Mouse (Mus musculus): ENCODE measurements at regions not wholly inside any gene's neighbourhood (a gene's known extent, or its start where the extent isn't known, plus 50 kb on each side); places are given as distances from the start of the nearest gene placed in this dataset.

DNA sequence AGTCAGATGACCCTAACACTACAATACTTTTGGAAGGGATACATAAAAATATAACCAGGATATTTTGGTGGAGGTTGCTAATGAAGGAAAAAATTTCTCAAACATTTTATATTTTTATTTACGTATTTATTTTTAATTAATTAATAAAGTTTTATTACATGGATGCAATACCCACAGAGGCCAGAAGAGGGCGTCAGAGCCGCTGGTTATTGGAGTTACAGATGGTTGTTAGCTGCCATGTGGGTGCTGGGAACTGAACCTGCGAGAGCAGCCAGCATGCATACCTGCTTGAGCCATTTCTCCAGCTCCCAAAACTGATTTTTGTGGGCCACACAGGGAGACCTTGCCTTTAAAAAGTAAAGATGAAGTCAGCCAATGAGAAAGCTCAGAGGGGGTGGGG lies 74.6 kb upstream of the Slc45a1 start:
- no peak for TF ChIP-seq POLR2A (IDR thresholded peaks at IDR 0.05; ENCODE audit: low read depth, low read length)
- TF ChIP-seq CTCF (IDR thresholded peaks at IDR 0.05; ENCODE audit: borderline replicate concordance, insufficient read depth, low read length), result no peak
- Histone ChIP-seq H3K4me3 (ENCODE audit: insufficient read depth, low read length) (no peak overlapping the region), H3K27ac (ENCODE audit: insufficient read depth, low read length) (no peak overlapping the region), H3K4me1 (ENCODE audit: control insufficient read depth, insufficient read depth, low read length) (no peaks in the 10 kb centered on the region)

- H3K4me3 ChIP-seq (ENCODE audit: insufficient read depth, low read length), result no peak overlapping the region
- no peak for TF ChIP-seq POLR2A (IDR thresholded peaks at IDR 0.05; ENCODE audit: low read depth, low read length)
- TF ChIP-seq CTCF (IDR thresholded peaks at IDR 0.05; ENCODE audit: borderline replicate concordance, insufficient read depth, low read length), result no peak
- H3K27ac ChIP-seq (ENCODE audit: insufficient read depth, low read length), result no peak overlapping the region
- H3K4me1 ChIP-seq (ENCODE audit: control insufficient read depth, insufficient read depth, low read length), result no peaks in the 10 kb centered on the region
Observed at GRCm38 (mm10) chr4:150726136-150726480, 74.1 kb upstream of the Slc45a1 start.

GRCm38 (mm10) chr4:150725443-150726135 lies 73.6 kb upstream of the Slc45a1 start:
- TF ChIP-seq POLR2A (IDR thresholded peaks at IDR 0.05; ENCODE audit: low read depth, low read length), result no peak
- H3K27ac ChIP-seq (ENCODE audit: insufficient read depth, low read length), result no peak overlapping the region
- H3K4me3 ChIP-seq (ENCODE audit: insufficient read depth, low read length), result no peak overlapping the region
- no peaks in the 10 kb centered on the region for H3K4me1 ChIP-seq (ENCODE audit: control insufficient read depth, insufficient read depth, low read length)

- TF ChIP-seq CTCF (IDR thresholded peaks at IDR 0.05; ENCODE audit: borderline replicate concordance, insufficient read depth, low read length), result no peak
- no peak for TF ChIP-seq POLR2A (IDR thresholded peaks at IDR 0.05; ENCODE audit: low read depth, low read length)
- no peak overlapping the region for H3K27ac ChIP-seq (ENCODE audit: insufficient read depth, low read length)
Observed at GRCm38 (mm10) chr4:150724823-150725222, 72.8 kb upstream of the Slc45a1 start.

DNA sequence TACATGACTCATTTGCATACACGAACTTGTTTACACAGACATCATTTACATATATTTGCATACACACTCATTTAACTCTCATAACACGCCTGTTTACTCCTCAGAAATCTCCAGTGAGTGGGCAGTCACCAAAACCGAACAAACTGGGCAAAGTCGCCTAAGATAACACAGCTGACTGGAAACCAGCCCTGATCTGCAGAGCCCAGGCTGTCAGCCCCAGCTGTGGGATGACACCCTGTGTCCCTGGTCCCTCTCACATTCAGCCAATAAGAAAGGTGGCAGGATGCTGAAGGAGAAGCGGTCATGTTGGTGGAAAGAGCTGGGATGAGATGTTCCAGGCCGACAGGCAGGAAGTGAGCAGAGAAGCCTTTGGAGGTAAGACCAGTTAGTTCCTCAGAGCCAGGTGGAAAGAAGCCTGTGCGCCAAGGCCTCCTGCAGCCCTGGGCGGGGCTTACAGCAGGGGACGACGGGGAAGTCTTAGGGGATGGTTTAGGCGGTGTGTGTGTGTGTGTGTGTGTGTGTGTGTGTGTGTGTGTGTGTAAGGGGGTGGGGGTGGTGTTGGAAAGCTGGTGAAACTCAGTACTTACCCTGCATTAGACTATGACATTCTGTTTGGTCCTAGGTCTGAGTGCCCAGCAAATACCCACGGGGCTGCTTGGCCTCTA lies 69.8 kb upstream of the Slc45a1 start:
- no peak overlapping the region for H3K4me3 ChIP-seq (ENCODE audit: insufficient read depth, low read length)
- no peak overlapping the region for H3K27ac ChIP-seq (ENCODE audit: insufficient read depth, low read length)
- H3K4me1 ChIP-seq (ENCODE audit: control insufficient read depth, insufficient read depth, low read length), result no peaks in the 10 kb centered on the region
- no peak for TF ChIP-seq CTCF (IDR thresholded peaks at IDR 0.05; ENCODE audit: borderline replicate concordance, insufficient read depth, low read length)
- TF ChIP-seq POLR2A (IDR thresholded peaks at IDR 0.05; ENCODE audit: low read depth, low read length), result no peak

More at GRCm38 (mm10) chr4:150724823-150725222, 72.8 kb upstream of the Slc45a1 start:
- Histone ChIP-seq H3K4me1 (ENCODE audit: control insufficient read depth, insufficient read depth, low read length) (no peaks in the 10 kb centered on the region), H3K4me3 (ENCODE audit: insufficient read depth, low read length) (no peak overlapping the region)

GRCm38 (mm10) chr4:150717866-150718265 lies 65.9 kb upstream of the Slc45a1 start:
- no peak overlapping the region for H3K27ac ChIP-seq (ENCODE audit: insufficient read depth, low read length)
- TF ChIP-seq POLR2A (IDR thresholded peaks at IDR 0.05; ENCODE audit: low read depth, low read length), result no peak
- no peak for TF ChIP-seq CTCF (IDR thresholded peaks at IDR 0.05; ENCODE audit: borderline replicate concordance, insufficient read depth, low read length)
- no peak overlapping the region for H3K4me3 ChIP-seq (ENCODE audit: insufficient read depth, low read length)
- no peaks in the 10 kb centered on the region for H3K4me1 ChIP-seq (ENCODE audit: control insufficient read depth, insufficient read depth, low read length)

DNA sequence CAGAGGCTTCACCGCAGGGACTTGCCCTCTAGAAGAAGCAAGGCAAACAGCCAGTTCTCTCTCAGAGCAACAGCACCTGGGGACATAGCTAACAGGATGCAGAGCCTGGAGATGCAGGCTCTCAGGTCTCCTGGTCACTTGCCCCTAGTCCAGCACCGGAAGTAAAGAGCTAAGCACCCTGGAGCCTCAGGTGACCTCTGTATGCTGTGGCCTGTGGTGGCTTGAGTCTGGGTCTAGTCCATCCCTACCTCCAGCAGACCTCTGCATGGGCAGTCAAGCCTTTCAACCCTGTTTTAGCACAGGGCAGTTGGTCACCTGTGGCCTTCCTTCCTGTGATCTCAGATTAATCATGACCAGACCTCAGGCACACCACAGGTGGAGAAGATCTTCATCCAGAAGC lies 63.1 kb upstream of the Slc45a1 start:
- H3K4me3 ChIP-seq (ENCODE audit: insufficient read depth, low read length), result no peak overlapping the region
- no peaks in the 10 kb centered on the region for H3K4me1 ChIP-seq (ENCODE audit: control insufficient read depth, insufficient read depth, low read length)
- no peak overlapping the region for H3K27ac ChIP-seq (ENCODE audit: insufficient read depth, low read length)
- TF ChIP-seq CTCF (IDR thresholded peaks at IDR 0.05; ENCODE audit: borderline replicate concordance, insufficient read depth, low read length) (no peak), POLR2A (IDR thresholded peaks at IDR 0.05; ENCODE audit: low read depth, low read length) (no peak)

GRCm38 (mm10) chr4:150713291-150713690 lies 61.3 kb upstream of the Slc45a1 start:
- H3K4me1 ChIP-seq (ENCODE audit: control insufficient read depth, insufficient read depth, low read length), result no peaks in the 10 kb centered on the region
- TF ChIP-seq CTCF (IDR thresholded peaks at IDR 0.05; ENCODE audit: borderline replicate concordance, insufficient read depth, low read length), result no peak
- TF ChIP-seq POLR2A (IDR thresholded peaks at IDR 0.05; ENCODE audit: low read depth, low read length), result no peak
- no peak overlapping the region for H3K27ac ChIP-seq (ENCODE audit: insufficient read depth, low read length)
- H3K4me3 ChIP-seq (ENCODE audit: insufficient read depth, low read length), result no peak overlapping the region

DNA sequence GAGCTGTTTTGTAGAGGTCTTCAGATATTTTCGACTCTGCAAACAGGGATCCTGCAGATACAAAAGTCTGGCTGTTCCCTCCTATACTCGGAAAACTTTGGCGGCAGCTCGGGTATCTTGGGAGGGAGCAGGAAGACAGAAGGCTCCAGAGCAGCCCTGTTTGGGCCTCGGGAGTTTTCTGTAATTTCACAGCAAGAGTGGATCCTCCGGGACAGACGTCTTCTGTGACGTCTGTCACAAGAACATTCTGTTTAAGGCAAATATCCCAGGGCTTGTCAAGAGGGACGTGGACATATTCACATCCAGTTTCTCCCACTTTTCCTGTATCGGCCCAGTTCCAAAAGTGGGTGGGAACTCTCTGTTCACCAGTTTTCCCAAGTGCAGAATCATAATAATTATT lies 60.9 kb upstream of the Slc45a1 start:
- Histone ChIP-seq H3K4me1 (ENCODE audit: control insufficient read depth, insufficient read depth, low read length) (peaks cover 3% of the 10 kb centered on the region; the same call in 1 of the 2 replicates), H3K27ac (ENCODE audit: insufficient read depth, low read length) (no peak overlapping the region), H3K4me3 (ENCODE audit: insufficient read depth, low read length) (no peak overlapping the region)
- no peak for TF ChIP-seq CTCF (IDR thresholded peaks at IDR 0.05; ENCODE audit: borderline replicate concordance, insufficient read depth, low read length)
- no peak for TF ChIP-seq POLR2A (IDR thresholded peaks at IDR 0.05; ENCODE audit: low read depth, low read length)

GRCm38 (mm10) chr4:150711646-150712045 lies 59.7 kb upstream of the Slc45a1 start:
- peaks cover 7% of the 10 kb centered on the region for H3K4me1 ChIP-seq (ENCODE audit: control insufficient read depth, insufficient read depth, low read length)
- no peak overlapping the region for H3K4me3 ChIP-seq (ENCODE audit: insufficient read depth, low read length)
- no peak overlapping the region for H3K27ac ChIP-seq (ENCODE audit: insufficient read depth, low read length)
- TF ChIP-seq POLR2A (IDR thresholded peaks at IDR 0.05; ENCODE audit: low read depth, low read length) (no peak), CTCF (IDR thresholded peaks at IDR 0.05; ENCODE audit: borderline replicate concordance, insufficient read depth, low read length) (no peak)
